13 mouse cellular contexts compared by ENCODE assay signal in the genomic region with DNA sequence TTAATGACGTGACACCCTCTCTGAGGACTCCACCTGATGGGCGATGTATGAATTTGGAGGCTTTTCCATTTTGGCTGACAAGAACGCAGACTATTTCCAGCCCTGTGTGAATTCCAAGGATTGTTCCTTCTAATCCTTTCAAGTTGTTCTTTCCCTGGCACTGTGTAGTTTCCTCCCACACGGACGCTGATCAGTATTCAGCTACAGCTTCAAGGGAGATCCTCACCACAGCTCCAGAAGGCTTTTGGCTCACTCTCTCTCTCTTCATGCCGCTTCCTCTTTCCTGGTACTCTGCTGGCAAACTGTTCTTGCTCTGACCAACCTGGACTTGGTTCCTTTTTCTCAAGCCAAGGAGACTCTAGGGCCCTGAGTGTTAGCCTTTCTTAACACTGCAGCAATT. TPM values are rescaled to one million over a fixed set of nuclear protein-coding genes. Genes with fewer than 3 reads are reported as not detected.
DNase-seq lines count a peak whose midpoint lies in the region; ATAC-seq and TF ChIP-seq lines count a peak whose summit lies in the region.
"Had no signal": no experiment of that assay in that cellular context is flagged by ENCODE, and none has a peak within 500 bp of the region (broad histone marks: within the 10 kb centered on the region; RNA-seq: fewer than 3 reads in every experiment).

No protein-coding gene starts in this region.

- WGBS in stomach, postnatal 0 days = 76% methylated on average over 6 of the region's 6 CpGs

- H3K4me2 ChIP-seq in stomach, postnatal 0 days (replicated peaks; ENCODE audit: low read depth) = no peak overlapping the region
- H3K4me2 ChIP-seq: heart, embryonic 13.5 days; liver, embryonic 13.5 days had no signal

- no peak for TF ChIP-seq EP300 in stomach, postnatal 0 days (optimal IDR thresholded peaks at IDR 0.05)

- H3K9ac ChIP-seq in stomach, postnatal 0 days (ENCODE audit: low read length) = no peak overlapping the region
- H3K9ac ChIP-seq: heart, embryonic 13.5 days; liver, embryonic 13.5 days had no signal

- H3K36me3 ChIP-seq in stomach, postnatal 0 days (ENCODE audit: control insufficient read depth, insufficient read depth, low read length) = no peaks in the 10 kb centered on the region
- H3K36me3 ChIP-seq: heart, embryonic 13.5 days; liver, embryonic 13.5 days had no signal

- no peaks in the 10 kb centered on the region for H3K9me3 ChIP-seq in stomach, postnatal 0 days (ENCODE audit: control insufficient read depth, low read length)
- H3K9me3 ChIP-seq: heart, embryonic 13.5 days; liver, embryonic 13.5 days had no signal

- no peak overlapping the region for H3K4me3 ChIP-seq in stomach, postnatal 0 days (ENCODE audit: low read depth, low read length)
- H3K4me3 ChIP-seq: heart, embryonic 13.5 days; liver, embryonic 13.5 days had no signal

- ATAC-seq in stomach, postnatal 0 days (ENCODE audit: low FRiP score, low TSS enrichment) = no peak

- no peaks in the 10 kb centered on the region for H3K27me3 ChIP-seq in stomach, postnatal 0 days (ENCODE audit: control insufficient read depth, insufficient read depth, low read length)
- H3K27me3 ChIP-seq: liver, embryonic 13.5 days had no signal

- no peaks in the 10 kb centered on the region for H3K4me1 ChIP-seq in stomach, postnatal 0 days (replicated peaks; ENCODE audit: control insufficient read depth, insufficient read depth)
- H3K4me1 ChIP-seq: liver, embryonic 13.5 days had no signal

- peak; percentile 5 for DNase-seq in cerebellum, adult 9-10 months
- DNase-seq in cerebellum, adult 11 months = no peak
- DNase-seq in lung, postnatal 36 days = peak; percentile 3
- no peak for DNase-seq in lung, postnatal 14 days
- DNase-seq in layer of hippocampus, adult 8-10 months (ENCODE audit: low spot score in 2 of 2) = peak; percentile 51 to 62
- peak; percentile 55 to 81 for DNase-seq in right cerebral cortex, postnatal 36 days (ENCODE audit: low spot score in 2 of 2)
- DNase-seq in stomach, postnatal 0 days (ENCODE audit: low spot score) = no peak
- DNase-seq in heart, postnatal 10 days = no peak
- DNase-seq: liver, embryonic 13.5 days; retina, postnatal 1 day had no signal

- H3K27ac ChIP-seq in stomach, postnatal 0 days (replicated peaks) = no peak overlapping the region
- H3K27ac ChIP-seq: heart, embryonic 13.5 days; liver, embryonic 13.5 days had no signal

- TF ChIP-seq CTCF in stomach, postnatal 0 days (IDR thresholded peaks at IDR 0.05; ENCODE audit: low read depth) = no peak

- intact Hi-C loops in heart, postnatal 10 days (cut with DNase I) = no loop called here

RNA-seq across cellular contexts. Expression of a gene that starts 5.7 kb away (rescaled TPM):
- total RNA-seq in layer of hippocampus, adult 8-10 months (2022) = under 1 TPM in 1 of 4 experiments, not detected in 3; 0.41 TPM
- polyA plus RNA-seq in stomach, postnatal 0 days (2015; fragmentation: Nextera tagmentation; extraction: Ambion mirVana) = not detected in 2 replicates
- not detected for total RNA-seq in heart, postnatal 10 days (2021)
- total RNA-seq: gastrocnemius, adult 8-10 months had no signal
- polyA plus RNA-seq: heart, embryonic 13.5 days; liver, embryonic 13.5 days; stomach, embryonic 16.5 days had no signal

RNA-seq across cellular contexts. Expression of a gene that starts 9.7 kb away (rescaled TPM):
- 10 to 100 TPM; 72.0 to 77.5 (median 74.7) TPM for total RNA-seq in layer of hippocampus, adult 8-10 months (2022)
- polyA plus RNA-seq in stomach, postnatal 0 days (2015; fragmentation: Nextera tagmentation; extraction: Ambion mirVana) = 0.50 and 0.64 TPM in 2 replicates
- 1 to 10 TPM; 3.8 to 4.6 TPM for total RNA-seq in heart, postnatal 10 days (2021)

Comparison
In these comparisons a context has a peak if more than half of its experiments do, and no peak if none do; other contexts are left out.
1. DNase-seq: peak in cerebellum, adult 9-10 months (single experiment), lung, postnatal 36 days (single experiment), layer of hippocampus, adult 8-10 months (2 of 2) and right cerebral cortex, postnatal 36 days (2 of 2); none in cerebellum, adult 11 months (single experiment), lung, postnatal 14 days (single experiment), stomach, postnatal 0 days (single experiment) and heart, postnatal 10 days (0 of 2).
2. RNA of a gene that starts 9.7 kb away (total RNA-seq): 72.0 to 77.5 TPM in layer of hippocampus, adult 8-10 months; 3.8 to 4.6 TPM in heart, postnatal 10 days; every median in the first group is over 10 times any median in the second.